Comparison of ENCODE assay signal across 8 mouse cellular contexts in genomic region chr14:54650621-54651454, GRCm38 (mm10). TPM values are rescaled to one million over a fixed set of nuclear protein-coding genes. Genes with fewer than 3 reads are reported as not detected.
DNase-seq lines count a peak whose midpoint lies in the region; ATAC-seq and TF ChIP-seq lines count a peak whose summit lies in the region.

No protein-coding gene starts in this region.

- WGBS in hindbrain, postnatal 0 days, result 63% methylated on average over 23 of the region's 23 CpGs

- no peak overlapping the region for H3K4me2 ChIP-seq in hindbrain, postnatal 0 days (ENCODE audit: low read depth, low read length)

- H3K4me3 ChIP-seq in hindbrain, postnatal 0 days (ENCODE audit: low read length), result no peak overlapping the region

- DNase-seq in WW6 (ENCODE audit: low read depth, low spot score), result peak; percentile 81
- peak; percentile 91 to 95 for DNase-seq in cerebellum, postnatal 14 days
- DNase-seq in frontal cortex, postnatal 36 days (ENCODE audit: low spot score in 2 of 2), result peak; percentile 75 to 89
- DNase-seq in hindbrain, postnatal 0 days (ENCODE audit: low spot score), result peak; percentile 97
- DNase-seq in left cerebral cortex, adult 18-20 months (ENCODE audit: low spot score in 2 of 2), result peak; percentile 81 to 88
- DNase-seq in lung, postnatal 4 days, result peak; percentile 69 to 89
- peak; percentile 87 for DNase-seq in retina, postnatal 7 days (ENCODE audit: low read depth, low spot score)
- peak; percentile 93 for DNase-seq in thymus, postnatal 4 days

- H3K9me3 ChIP-seq in hindbrain, postnatal 0 days (ENCODE audit: low read length), result no peaks in the 10 kb centered on the region

- no peak overlapping the region for H3K27ac ChIP-seq in hindbrain, postnatal 0 days

- peaks cover 54% of the 10 kb centered on the region for H3K36me3 ChIP-seq in hindbrain, postnatal 0 days (ENCODE audit: insufficient read depth, low read length)

- ATAC-seq in hindbrain, postnatal 0 days, result peak; percentile 42

- H3K9ac ChIP-seq in hindbrain, postnatal 0 days (replicated peaks; ENCODE audit: low read length), result no peak overlapping the region

- peaks cover 10% of the 10 kb centered on the region for H3K4me1 ChIP-seq in hindbrain, postnatal 0 days (ENCODE audit: insufficient read depth, low read length)

- TF ChIP-seq CTCF in hindbrain, postnatal 0 days (IDR thresholded peaks at IDR 0.05; ENCODE audit: low read depth), result peak; percentile 93

- no peaks in the 10 kb centered on the region for H3K27me3 ChIP-seq in hindbrain, postnatal 0 days (ENCODE audit: insufficient read depth, low read length)

RNA-seq across cellular contexts. Expression of gene Cdh24, which starts 9.7 kb away (rescaled TPM):
- 42.7 and 49.2 TPM in 2 replicates for total RNA-seq in hindbrain, postnatal 0 days (2014; rRNA removed)
- 7.2 and 7.6 TPM in 2 replicates for polyA plus RNA-seq in hindbrain, postnatal 0 days (2015; fragmentation: Nextera tagmentation; extraction: Ambion mirVana)
- 1 to 10 TPM; 8.4 to 9.2 TPM for total RNA-seq in left cerebral cortex, adult 18-20 months (2021)

RNA-seq across cellular contexts. Expression of gene Gm17606, which starts 10.1 kb away (rescaled TPM):
- total RNA-seq in hindbrain, postnatal 0 days (2014; rRNA removed), result not detected in 2 replicates
- not detected in 2 replicates for polyA plus RNA-seq in hindbrain, postnatal 0 days (2015; fragmentation: Nextera tagmentation; extraction: Ambion mirVana)
- not detected for total RNA-seq in left cerebral cortex, adult 18-20 months (2021)

RNA-seq across cellular contexts. Expression of gene Psmb11, which starts 29.6 kb away (rescaled TPM):
- 0.05 TPM in 1 of 2 replicates, not detected in the other for total RNA-seq in hindbrain, postnatal 0 days (2014; rRNA removed)
- polyA plus RNA-seq in hindbrain, postnatal 0 days (2015; fragmentation: Nextera tagmentation; extraction: Ambion mirVana), result 0.16 and 0.21 TPM in 2 replicates
- total RNA-seq in left cerebral cortex, adult 18-20 months (2021), result under 1 TPM in 1 of 2 experiments, not detected in 1; 0.16 TPM

RNA-seq across cellular contexts. Expression of gene Psmb5, which starts 33.0 kb away (rescaled TPM):
- total RNA-seq in hindbrain, postnatal 0 days (2014; rRNA removed), result 181 and 204 TPM in 2 replicates
- 411 and 417 TPM in 2 replicates for polyA plus RNA-seq in hindbrain, postnatal 0 days (2015; fragmentation: Nextera tagmentation; extraction: Ambion mirVana)
- 100 to 1,000 TPM; 176 to 178 TPM for total RNA-seq in left cerebral cortex, adult 18-20 months (2021)

RNA-seq across cellular contexts. Expression of gene 1700123O20Rik, which starts 35.2 kb away (rescaled TPM):
- 29.6 and 37.9 TPM in 2 replicates for total RNA-seq in hindbrain, postnatal 0 days (2014; rRNA removed)
- 64.1 and 67.7 TPM in 2 replicates for polyA plus RNA-seq in hindbrain, postnatal 0 days (2015; fragmentation: Nextera tagmentation; extraction: Ambion mirVana)
- 10 to 100 TPM; 22.9 to 25.8 TPM for total RNA-seq in left cerebral cortex, adult 18-20 months (2021)
